Mouse (Mus musculus) limb, embryonic 14.5 days (tissue): ENCODE results near the gene Tbc1d14. TPM values are rescaled to one million over a fixed set of nuclear protein-coding genes. Genes with fewer than 3 reads are reported as not detected.
A peak's percentile ranks its signal among the peaks of the same experiment; 100 is the strongest.

ENCODE experiments used
- ATAC-seq: fragments of 200-750 bp; cut with Nextera tagmentation; 2 replicates; pipeline ENCODE4 v1.8.0; 2017; ENCODE audit warnings: low read depth, moderate number of reproducible peaks, moderate TSS enrichment; ENCODE audit not compliant: low FRiP score
- DNase-seq: peaks from one replicate; pipeline ENCODE4 v3.0.0-alpha.2; 2015; ENCODE audit warnings: low spot score
- H3K27ac ChIP-seq: fragments of 300-500 bp; sonication (generic); replicated peaks from 2 replicates; pipeline ENCODE4 v1.5.1; 2014; ENCODE audit warnings: low read depth, mild to moderate bottlenecking, low read length, moderate library complexity, mixed read lengths
- H3K27me3 ChIP-seq: fragments of 300-500 bp; sonication (generic); 2 replicates; pipeline ENCODE4 v1.6.1; 2014; ENCODE audit warnings: low read length, mixed read lengths; ENCODE audit not compliant: control insufficient read depth, insufficient read depth
- H3K36me3 ChIP-seq: fragments of 300-500 bp; sonication (generic); 2 replicates; pipeline ENCODE4 v1.6.1; 2014; ENCODE audit warnings: mild to moderate bottlenecking, low read length, moderate library complexity, mixed read lengths; ENCODE audit not compliant: control insufficient read depth, insufficient read depth
- H3K4me1 ChIP-seq: fragments of 300-500 bp; sonication (generic); 2 replicates; pipeline ENCODE4 v1.6.1; 2014; ENCODE audit warnings: antibody characterized with exemption, low read length, mixed read lengths; ENCODE audit not compliant: control insufficient read depth, insufficient read depth
- H3K4me2 ChIP-seq: fragments of 300-500 bp; sonication (generic); replicated peaks from 2 replicates; pipeline ENCODE4 v1.6.1; 2014; ENCODE audit warnings: low read depth, mild to moderate bottlenecking, low read length, moderate library complexity; ENCODE audit not compliant: severe bottlenecking
- H3K4me3 ChIP-seq: fragments of 300-500 bp; sonication (generic); replicated peaks from 2 replicates; pipeline ENCODE4 v1.5.1; 2014; ENCODE audit warnings: low read length
- H3K9ac ChIP-seq: fragments of 300-500 bp; sonication (generic); 2 replicates; pipeline ENCODE4 v1.6.1; 2014; ENCODE audit warnings: mild to moderate bottlenecking, low read depth, low read length, moderate library complexity; ENCODE audit not compliant: severe bottlenecking
- H3K9me3 ChIP-seq: fragments of 300-500 bp; sonication (generic); 2 replicates; pipeline ENCODE4 v1.6.1; 2016; ENCODE audit warnings: low read length; ENCODE audit not compliant: control insufficient read depth
- POLR2A ChIP-seq: fragments of 200-500 bp; IDR thresholded peaks from 2 replicates; pipeline ENCODE4 v1.8.0; 2012; ENCODE audit warnings: inconsistent platforms, mild to moderate bottlenecking, moderate library complexity, borderline replicate concordance; ENCODE audit not compliant: insufficient read depth, insufficient read length; ENCODE audit errors: extremely low read depth
- WGBS: fragments of 180-500 bp; shearing (Covaris S2); extraction: QIAGEN DNeasy Blood & Tissue Kit; methylation state at CpG from one replicate; pipeline ENCODE4 v1.1.7; 2014; 5-methylcytosine and 5-hydroxymethylcytosine counted together
- polyA plus RNA-seq, 2 experiments: library from polyadenylated mRNA; depleted of rRNA in 1 of 2; stranded (reverse) in 1 of 2; unstranded in 1 of 2; fragments of >200 nt; fragmentation: Nextera tagmentation in 1 of 2; extraction: Ambion mirVana in 1 of 2; gene quantifications; 2 replicates each; pipeline versions ENCODE4 v1.2.1 to v1.2.3; 2012 to 2014

Tbc1d14 gene
- polyA plus RNA-seq, 2 experiments, result 37.9 to 46.6 TPM

DNA sequence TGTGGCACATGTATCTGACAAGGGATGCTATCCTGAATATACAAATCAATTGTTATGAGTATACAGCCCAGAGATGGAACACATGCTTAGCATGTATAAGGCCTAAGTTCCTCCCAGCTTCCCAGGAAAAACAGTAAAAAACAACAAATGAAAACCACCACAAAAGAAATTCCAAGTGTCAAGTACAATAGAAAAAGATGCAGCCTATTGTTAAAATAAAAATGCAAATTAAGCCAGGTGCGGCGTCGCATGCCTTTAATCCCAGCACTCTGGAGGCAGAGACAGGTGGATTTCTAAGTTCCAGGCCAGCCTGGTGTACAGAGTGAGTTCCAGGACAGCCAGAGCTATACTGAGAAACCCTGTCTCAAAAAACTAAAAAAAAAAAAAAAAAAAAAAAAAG, 36.2 kb downstream of the Tbc1d14 start:
- no peak for ATAC-seq
- H3K36me3 ChIP-seq, result no peaks in the 10 kb centered on the region
- no peak overlapping the region for H3K27ac ChIP-seq
- WGBS, result 79% methylated on average over 3 of the region's 3 CpGs
- no peak for TF ChIP-seq POLR2A
- H3K4me3 ChIP-seq, result no peak overlapping the region
- H3K4me2 ChIP-seq, result no peak overlapping the region
- no peaks in the 10 kb centered on the region for H3K27me3 ChIP-seq
- no peak overlapping the region for H3K9ac ChIP-seq
- peaks cover 29% of the 10 kb centered on the region for H3K4me1 ChIP-seq
- no peak for DNase-seq
- H3K9me3 ChIP-seq, result no peaks in the 10 kb centered on the region

DNA sequence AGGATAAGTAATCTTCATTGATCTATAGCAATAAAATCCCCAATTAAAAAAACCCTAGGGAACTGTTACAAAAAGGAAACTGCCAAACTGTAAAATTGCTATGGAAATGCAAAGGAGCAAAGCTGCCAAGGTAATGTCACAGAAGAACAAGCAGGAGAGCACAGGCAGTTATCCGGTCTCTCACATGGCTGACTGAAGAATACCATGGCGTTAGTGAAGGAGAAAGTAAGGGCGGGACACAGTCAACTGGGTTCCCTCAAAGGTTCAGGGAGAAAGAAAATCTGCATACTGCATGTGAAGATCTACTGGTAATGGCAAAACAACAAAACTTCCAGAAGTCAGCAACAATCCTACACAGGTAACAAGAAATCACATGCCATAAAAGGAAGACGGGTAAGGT, 36.8 kb downstream of the Tbc1d14 start:
- ATAC-seq, result no peak
- H3K27me3 ChIP-seq, result no peaks in the 10 kb centered on the region
- no peak for DNase-seq
- H3K9me3 ChIP-seq, result no peaks in the 10 kb centered on the region
- no peak overlapping the region for H3K9ac ChIP-seq
- no peak overlapping the region for H3K4me3 ChIP-seq
- WGBS, result 79% methylated on average over 4 of the region's 4 CpGs
- TF ChIP-seq POLR2A, result no peak
- H3K27ac ChIP-seq, result no peak overlapping the region
- no peak overlapping the region for H3K4me2 ChIP-seq
- H3K36me3 ChIP-seq, result no peaks in the 10 kb centered on the region
- H3K4me1 ChIP-seq, result peaks cover 23% of the 10 kb centered on the region

DNA sequence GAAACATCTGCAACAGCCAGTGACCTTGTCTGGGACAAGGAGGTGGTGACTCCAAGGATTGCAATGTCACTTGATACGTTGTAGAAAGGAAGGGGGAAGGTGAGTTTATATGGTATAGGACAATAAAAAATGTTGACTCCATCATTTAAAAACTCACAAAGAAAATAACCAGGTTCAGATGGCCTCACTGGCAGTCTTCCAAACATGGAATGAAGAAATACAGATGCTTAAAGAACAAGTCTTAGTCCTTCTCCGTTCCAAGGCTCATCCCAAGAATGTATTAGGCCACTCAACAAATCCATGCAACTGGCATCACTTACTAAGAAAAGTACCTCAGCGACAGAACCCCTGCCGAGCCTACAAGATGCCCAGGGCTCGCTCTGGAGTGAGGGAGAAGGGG, 38.6 kb downstream of the Tbc1d14 start:
- TF ChIP-seq POLR2A, result no peak
- no peaks in the 10 kb centered on the region for H3K36me3 ChIP-seq
- no peaks in the 10 kb centered on the region for H3K27me3 ChIP-seq
- H3K9ac ChIP-seq, result no peak overlapping the region
- no peaks in the 10 kb centered on the region for H3K9me3 ChIP-seq
- no peak overlapping the region for H3K27ac ChIP-seq
- no peak overlapping the region for H3K4me2 ChIP-seq
- DNase-seq (peak; percentile 65), ATAC-seq (0 out of 2 replicates have a peak, but pooled peaks have one; percentile 23)
- 39% methylated on average over 5 of the region's 5 CpGs for WGBS
- no peak overlapping the region for H3K4me3 ChIP-seq
- peaks cover 16% of the 10 kb centered on the region for H3K4me1 ChIP-seq

DNA sequence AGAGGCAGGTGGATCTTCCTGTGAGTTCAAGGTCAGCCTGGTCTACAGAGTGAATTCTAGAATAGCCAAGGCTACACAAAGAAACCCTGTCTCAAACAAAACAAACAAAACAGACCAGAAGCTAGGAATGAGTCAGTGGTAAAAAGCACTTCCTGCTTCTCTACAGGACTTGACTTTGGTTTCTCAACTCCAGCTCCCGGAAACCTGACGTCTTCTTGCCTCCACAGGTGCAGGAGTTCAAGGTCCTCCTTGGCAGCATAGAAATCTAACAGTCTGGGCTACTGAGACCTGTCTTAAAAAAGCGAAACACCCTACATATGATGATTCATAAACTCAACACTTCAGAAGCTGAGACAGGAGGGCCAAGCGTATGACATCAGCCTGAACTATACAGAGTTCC, 39.2 kb downstream of the Tbc1d14 start:
- no peak for TF ChIP-seq POLR2A
- no peak overlapping the region for H3K4me2 ChIP-seq
- WGBS, result 73% methylated on average over 4 of the region's 4 CpGs
- no peak overlapping the region for H3K4me3 ChIP-seq
- DNase-seq (no peak), ATAC-seq (no peak)
- H3K9me3 ChIP-seq, result no peaks in the 10 kb centered on the region
- no peak overlapping the region for H3K27ac ChIP-seq
- H3K4me1 ChIP-seq, result peaks cover 16% of the 10 kb centered on the region
- H3K36me3 ChIP-seq, result no peaks in the 10 kb centered on the region
- no peak overlapping the region for H3K9ac ChIP-seq
- no peaks in the 10 kb centered on the region for H3K27me3 ChIP-seq

DNA sequence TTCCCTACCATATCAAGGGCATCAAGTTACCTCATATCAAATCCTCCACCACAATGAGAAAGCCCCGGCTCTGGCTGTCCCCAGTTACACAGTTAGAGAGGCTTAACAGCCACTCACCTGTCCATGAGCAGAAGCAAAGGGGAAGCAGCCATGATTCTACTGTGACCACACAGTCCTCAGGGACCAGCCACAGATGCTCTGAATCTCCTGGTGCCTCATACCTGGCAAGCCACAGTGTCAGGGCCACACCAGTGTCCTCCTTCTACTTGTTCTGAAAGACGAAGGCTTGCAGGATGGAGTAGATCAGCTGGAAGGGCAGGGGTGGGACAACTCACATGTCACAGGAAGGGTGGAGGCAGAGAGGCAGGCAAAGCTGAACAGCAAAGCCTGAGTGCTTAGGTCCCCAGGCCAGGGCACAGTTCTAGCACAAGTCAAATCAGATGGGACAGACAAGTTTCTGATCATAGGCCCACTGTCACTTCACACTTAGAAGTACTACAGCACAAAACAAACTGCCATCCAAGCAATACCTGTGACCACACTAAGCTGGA, 39.9 kb downstream of the Tbc1d14 start:
- Histone ChIP-seq H3K4me3 (no peak overlapping the region), H3K4me1 (peaks cover 13% of the 10 kb centered on the region; the same call in 1 of the 2 replicates), H3K9me3 (no peaks in the 10 kb centered on the region), H3K9ac (no peak overlapping the region), H3K4me2 (no peak overlapping the region), H3K36me3 (no peaks in the 10 kb centered on the region), H3K27ac (no peak overlapping the region), H3K27me3 (no peaks in the 10 kb centered on the region)
- 52% methylated on average over 2 of the region's 2 CpGs for WGBS
- DNase-seq, result no peak
- no peak for ATAC-seq
- no peak for TF ChIP-seq POLR2A

DNA sequence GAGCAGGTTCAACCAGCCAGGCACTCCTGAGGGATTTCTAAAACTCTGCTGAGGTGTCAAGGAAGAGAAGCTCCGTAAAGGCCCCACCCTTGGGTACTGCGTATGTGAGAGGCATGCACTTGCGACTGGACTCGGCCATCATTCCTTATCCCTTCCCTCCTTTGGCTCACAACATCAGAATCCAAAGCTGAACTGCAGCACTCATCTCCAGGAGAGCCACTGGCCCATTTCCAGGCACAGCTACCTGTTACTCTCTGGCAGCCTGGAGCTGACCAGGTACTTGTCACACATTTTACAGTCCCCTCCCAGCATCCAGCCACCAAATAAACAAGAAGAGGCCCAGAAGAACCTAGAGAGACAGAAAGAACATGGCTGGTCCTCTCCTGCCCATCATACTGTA, 40.7 kb downstream of the Tbc1d14 start:
- Histone ChIP-seq H3K9me3 (no peaks in the 10 kb centered on the region), H3K27me3 (no peaks in the 10 kb centered on the region), H3K4me2 (no peak overlapping the region), H3K9ac (no peak overlapping the region), H3K4me1 (peaks cover 13% of the 10 kb centered on the region; the same call in 1 of the 2 replicates), H3K27ac (no peak overlapping the region), H3K4me3 (no peak overlapping the region), H3K36me3 (no peaks in the 10 kb centered on the region)
- DNase-seq, result no peak
- 98% methylated on average over 4 of the region's 4 CpGs for WGBS
- TF ChIP-seq POLR2A, result no peak
- no peak for ATAC-seq
